Mouse (Mus musculus) C2C12 (cell line): ENCODE measurements around the gene Tas2r120. TPM values are rescaled to one million over a fixed set of nuclear protein-coding genes. Genes with fewer than 3 reads are reported as not detected.
"Not testable (repeated sequence)": the region's sequence is repeated elsewhere in the genome, so short reads cannot be mapped to it uniquely, and the experiment has no call there.

Experiments
- H3K27me3 ChIP-seq: one replicate; pipeline ENCODE4 v1.6.1; 2011; ENCODE audit not compliant: control insufficient read depth, insufficient read depth, insufficient read length
- H3K36me3 ChIP-seq: one replicate; pipeline ENCODE4 v1.6.1; 2011; ENCODE audit not compliant: control insufficient read depth, insufficient read depth
- H3K4me3 ChIP-seq: one replicate; pipeline ENCODE4 v1.5.1; 2011; ENCODE audit warnings: mild to moderate bottlenecking, control low read depth; ENCODE audit not compliant: poor library complexity, insufficient read depth, severe bottlenecking
- H3K79me2 ChIP-seq: one replicate; pipeline ENCODE4 v1.6.1; 2011; ENCODE audit not compliant: control insufficient read depth, insufficient read depth
- H3K79me3 ChIP-seq: one replicate; pipeline ENCODE4 v1.6.1; 2011; ENCODE audit warnings: low read depth, control low read depth
- H3ac ChIP-seq: one replicate; pipeline ENCODE3; 2011; ENCODE audit warnings: low read depth; ENCODE audit not compliant: control insufficient read depth, insufficient read length
- CEBPB ChIP-seq: IDR thresholded peaks from one replicate; pipeline ENCODE4 v1.6.1; 2011; ENCODE audit warnings: low read depth, mild to moderate bottlenecking, control low read depth, moderate library complexity
- CTCF ChIP-seq: IDR thresholded peaks from one replicate; pipeline ENCODE4 v1.5.1; 2011; ENCODE audit not compliant: control insufficient read depth, insufficient read depth, insufficient read length
- FOSL1 ChIP-seq: IDR thresholded peaks from one replicate; pipeline ENCODE4 v1.8.0; 2011; ENCODE audit warnings: mild to moderate bottlenecking, low read length; ENCODE audit not compliant: poor library complexity, insufficient read depth, severe bottlenecking
- MAX ChIP-seq: IDR thresholded peaks from one replicate; pipeline ENCODE4 v1.6.1; 2011; ENCODE audit warnings: mild to moderate bottlenecking, control low read depth
- MYOD1 ChIP-seq: IDR thresholded peaks from one replicate; pipeline ENCODE4 v1.6.1; 2011; ENCODE audit warnings: low read depth; ENCODE audit not compliant: control insufficient read depth, insufficient read length
- MYOG ChIP-seq: IDR thresholded peaks from one replicate; pipeline ENCODE4 v1.6.1; 2011; ENCODE audit not compliant: control insufficient read depth, insufficient read length; ENCODE audit errors: extremely low read depth
- USF1 ChIP-seq: IDR thresholded peaks from one replicate; pipeline ENCODE4 v1.6.1; 2011; ENCODE audit warnings: low read depth, mild to moderate bottlenecking, control low read depth, moderate library complexity
- long read RNA-seq, 2 experiments: library from polyadenylated mRNA; unstranded; transcript quantifications; one replicate each; pipeline ENCODE4 v2.0.0; 2019 to 2020
- polyA plus RNA-seq: library from polyadenylated mRNA; unstranded; fragments of >200 nt; fragmentation: generic; extraction: Trizol; gene quantifications from one replicate; pipeline ENCODE4 v1.2.1, GENCODE M21; 2012; ENCODE audit warnings: missing spikeins

Gene Tas2r120
- not detected for polyA plus RNA-seq
- long read RNA-seq, experiment 1, result 0 reads
- long read RNA-seq, experiment 2, result 0 reads

DNA sequence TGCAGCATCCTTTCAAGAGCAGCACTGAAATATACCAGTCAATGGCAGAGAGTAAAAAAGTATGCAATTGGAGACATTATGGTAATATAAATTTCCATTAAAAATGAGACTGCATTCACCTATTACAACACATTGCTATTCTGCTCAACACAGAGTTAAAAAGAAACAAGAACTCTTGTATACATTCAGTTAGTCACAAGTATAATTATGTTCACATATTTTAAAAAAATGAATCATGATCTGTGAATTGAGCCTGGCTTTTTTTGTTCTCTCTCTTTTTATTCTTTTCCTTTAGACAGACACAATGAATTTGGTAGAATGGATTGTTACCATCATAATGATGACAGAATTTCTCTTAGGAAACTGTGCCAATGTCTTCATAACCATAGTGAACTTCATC is at the start of gene Tas2r120:
Gene Tas2r120 (plus strand): TSS at position 301 of the 400 bp plus-strand sequence.
- Histone ChIP-seq H3K27me3 (no peaks in the 10 kb centered on the region), H3K36me3 (no peaks in the 10 kb centered on the region), H3K79me2 (no peaks in the 10 kb centered on the region), H3K79me3 (no peaks in the 10 kb centered on the region), H3ac (no peak within 1 kb of the TSS), H3K4me3 (no peak within 1 kb of the TSS)
- TF ChIP-seq CTCF, result no peak
- TF ChIP-seq FOSL1, result no peak
- no peak for TF ChIP-seq CEBPB
- no peak for TF ChIP-seq MYOD1
- TF ChIP-seq USF1, result no peak
- TF ChIP-seq MAX, result no peak
- no peak for TF ChIP-seq MYOG

DNA sequence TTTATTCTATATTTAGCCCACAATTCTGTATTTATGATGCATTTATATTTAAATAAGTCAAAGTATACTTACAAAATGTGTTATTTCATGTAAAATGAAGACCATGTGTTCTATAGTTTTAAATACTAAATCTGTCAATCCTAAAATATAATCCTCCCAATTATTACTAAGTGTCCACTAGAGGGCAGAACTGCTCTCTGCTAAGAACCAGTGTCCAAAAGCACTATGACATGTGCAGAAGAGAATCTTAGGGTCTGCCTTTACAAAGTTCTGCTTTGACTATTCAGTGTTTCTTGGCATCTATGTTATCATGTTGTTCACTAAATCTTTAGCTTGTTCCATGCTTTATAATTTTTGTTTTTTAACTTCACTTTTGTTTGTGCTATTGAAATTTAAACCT is 7.4 kb upstream of the Tas2r120 start:
- H3K79me2 ChIP-seq, result no peaks in the 10 kb centered on the region
- no peaks in the 10 kb centered on the region for H3K27me3 ChIP-seq
- H3K36me3 ChIP-seq, result no peaks in the 10 kb centered on the region
- H3K79me3 ChIP-seq, result no peaks in the 10 kb centered on the region
- H3K4me3 ChIP-seq, result no peak overlapping the region
- no peak overlapping the region for H3ac ChIP-seq
- TF ChIP-seq MYOG, result no peak
- no peak for TF ChIP-seq MAX
- TF ChIP-seq MYOD1, result no peak
- TF ChIP-seq CTCF, result no peak
- no peak for TF ChIP-seq FOSL1
- no peak for TF ChIP-seq CEBPB
- no peak for TF ChIP-seq USF1

DNA sequence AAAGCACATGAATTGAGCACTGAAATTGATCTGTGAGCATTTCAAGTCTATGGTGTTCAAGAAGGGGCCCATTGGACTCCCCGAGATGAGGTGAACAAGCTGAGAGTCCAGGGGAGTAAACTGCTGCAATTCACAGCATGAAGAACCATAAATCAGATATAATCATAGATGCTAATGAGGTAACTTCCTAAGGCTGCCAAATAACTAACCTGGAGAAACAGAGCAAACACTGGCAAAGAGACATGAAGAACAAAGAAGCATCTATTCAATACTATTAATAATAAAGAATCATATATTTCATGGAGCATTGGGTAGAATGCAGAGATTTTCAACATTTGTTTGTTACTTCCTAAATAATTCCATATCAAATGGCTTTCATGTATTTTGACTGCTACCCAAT is 5.3 kb upstream of the Tas2r120 start, which contains the start of gene A630073D07Rik:
Gene A630073D07Rik (minus strand): TSS at position 101 of the 400 bp plus-strand sequence.
- H3K79me3 ChIP-seq, result no peaks in the 10 kb centered on the region
- H3K27me3 ChIP-seq, result no peaks in the 10 kb centered on the region
- no peaks in the 10 kb centered on the region for H3K36me3 ChIP-seq
- H3K4me3 ChIP-seq, result no peak within 1 kb of the TSS
- no peak within 1 kb of the TSS for H3ac ChIP-seq
- H3K79me2 ChIP-seq, result no peaks in the 10 kb centered on the region
- TF ChIP-seq MYOG (no peak), MAX (no peak)

DNA sequence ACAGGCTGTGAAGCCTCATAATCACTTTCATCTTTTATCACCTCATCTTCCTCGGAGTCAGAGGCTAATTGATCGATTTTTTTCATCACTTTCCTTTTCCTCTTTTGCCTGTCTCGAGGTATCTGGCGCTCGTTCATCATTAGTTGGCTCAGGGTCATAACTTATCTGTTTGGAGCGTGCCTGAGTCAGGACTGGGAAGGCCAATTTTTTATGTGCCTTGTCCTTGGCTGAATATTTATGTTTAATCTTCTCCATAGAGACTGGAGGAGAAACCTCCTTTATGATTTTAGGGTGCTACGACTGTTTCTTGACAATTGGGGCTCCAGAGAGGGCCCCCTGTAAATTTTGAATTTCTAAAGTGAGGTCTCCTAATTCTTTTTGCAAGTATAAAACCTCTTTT is 34.8 kb downstream of the Tas2r120 start:
- not testable (repeated sequence) for H3K79me2 ChIP-seq, H3K79me3 ChIP-seq

DNA sequence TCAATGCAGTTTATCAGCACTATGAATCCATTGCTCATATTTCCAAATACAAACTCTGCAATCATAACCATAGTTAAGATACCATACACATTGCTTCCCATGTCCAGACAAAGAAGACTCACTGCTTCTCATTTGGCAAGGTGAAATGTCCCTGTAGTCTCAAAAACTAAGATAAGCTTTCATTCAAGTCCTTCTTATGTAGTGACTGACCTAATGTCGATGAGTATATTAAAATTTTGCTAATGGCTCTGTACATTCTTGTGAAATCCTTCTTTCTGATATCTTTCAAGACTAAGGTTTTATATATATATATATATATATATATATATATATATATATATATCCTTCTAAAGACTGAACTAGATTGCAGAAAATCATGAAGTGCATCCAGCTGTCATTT is 44.2 kb downstream of the Tas2r120 start, which contains the start of gene Tas2r121:
Gene Tas2r121 (minus strand): TSS at position 101 of the 400 bp plus-strand sequence.
- Histone ChIP-seq H3ac (no peak within 1 kb of the TSS), H3K4me3 (no peak within 1 kb of the TSS), H3K79me2 (no peaks in the 10 kb centered on the region), H3K79me3 (no peaks in the 10 kb centered on the region), H3K27me3 (no peaks in the 10 kb centered on the region), H3K36me3 (no peaks in the 10 kb centered on the region)
- TF ChIP-seq MYOD1 (no peak), MYOG (no peak), CEBPB (no peak), CTCF (no peak), MAX (no peak), USF1 (no peak), FOSL1 (no peak)

More for the DNA sequence above, 34.8 kb downstream of the Tas2r120 start:
- not testable (repeated sequence) for H3ac ChIP-seq, H3K27me3 ChIP-seq, H3K36me3 ChIP-seq, H3K4me3 ChIP-seq

Other genes starting within 250 kb of the Tas2r120 start
- not detected for gene Prh1, start 87.1 kb upstream of the Tas2r120 start, polyA plus RNA-seq
- not detected for gene Prp2, start 61.0 kb upstream of the Tas2r120 start, polyA plus RNA-seq
- gene A630073D07Rik, start 5.4 kb upstream of the Tas2r120 start, polyA plus RNA-seq, result not detected
- gene Tas2r121, start 44.1 kb downstream of the Tas2r120 start, polyA plus RNA-seq, result not detected
- gene Tas2r122, start 55.0 kb downstream of the Tas2r120 start, polyA plus RNA-seq, result not detected
- gene Tas2r115, start 81.1 kb downstream of the Tas2r120 start, polyA plus RNA-seq, result not detected
- not detected for gene Tas2r124, start 97.8 kb downstream of the Tas2r120 start, polyA plus RNA-seq
- gene Tas2r102, start 105.2 kb downstream of the Tas2r120 start, polyA plus RNA-seq, result not detected
- gene Tas2r136, start 121.2 kb downstream of the Tas2r120 start, polyA plus RNA-seq, result not detected
- gene Tas2r117, start 145.9 kb downstream of the Tas2r120 start, polyA plus RNA-seq, result not detected
- gene Tas2r123, start 190.2 kb downstream of the Tas2r120 start, polyA plus RNA-seq, result not detected
- gene Tas2r116, start 198.5 kb downstream of the Tas2r120 start, polyA plus RNA-seq, result not detected
- gene Tas2r110, start 211.1 kb downstream of the Tas2r120 start, polyA plus RNA-seq, result not detected
- not detected for gene Tas2r113, start 236.1 kb downstream of the Tas2r120 start, polyA plus RNA-seq